Mouse (Mus musculus) liver, adult 2 months (tissue): ENCODE results near the gene Acp1. TPM values are rescaled to one million over a fixed set of nuclear protein-coding genes. Genes with fewer than 3 reads are reported as not detected.

Source experiments
- DNase-seq: peaks from one replicate; pipeline ENCODE4 v3.0.0-alpha.2; 2011; ENCODE audit warnings: low read depth, low spot score; ENCODE audit errors: extremely low read depth
- H3K27ac ChIP-seq: fragments of 200-500 bp; replicated peaks from 2 replicates; pipeline ENCODE4 v1.5.1; 2012; ENCODE audit warnings: low read depth, mild to moderate bottlenecking, control low read depth, inconsistent platforms, low read length; ENCODE audit not compliant: insufficient read depth
- H3K27me3 ChIP-seq: fragments of 200-500 bp; 2 replicates; pipeline ENCODE4 v1.6.1; 2012; ENCODE audit warnings: mild to moderate bottlenecking, moderate library complexity, low read length, inconsistent platforms; ENCODE audit not compliant: control insufficient read depth, insufficient read depth
- H3K36me3 ChIP-seq: fragments of 200-500 bp; 2 replicates; pipeline ENCODE4 v1.6.1; 2012; ENCODE audit warnings: low read length, inconsistent platforms; ENCODE audit not compliant: control insufficient read depth, insufficient read depth
- H3K4me1 ChIP-seq: fragments of 200-500 bp; 2 replicates; pipeline ENCODE4 v1.6.1; 2011; ENCODE audit warnings: low read length; ENCODE audit not compliant: control insufficient read depth, insufficient read depth
- H3K4me3 ChIP-seq: fragments of 200-500 bp; 2 replicates; pipeline ENCODE4 v1.5.1; 2011; ENCODE audit warnings: low read depth, mild to moderate bottlenecking, control low read depth, low read length, moderate library complexity; ENCODE audit not compliant: insufficient read depth
- H3K79me2 ChIP-seq: fragments of 200-500 bp; 2 replicates; pipeline ENCODE4 v1.6.1; 2012; ENCODE audit warnings: inconsistent platforms, mild to moderate bottlenecking, low read length, moderate library complexity; ENCODE audit not compliant: control insufficient read depth, insufficient read depth
- H3K9ac ChIP-seq: fragments of 200-500 bp; 2 replicates; pipeline ENCODE4 v1.6.1; 2012; ENCODE audit warnings: low read depth, mild to moderate bottlenecking, control low read depth, inconsistent platforms, low read length
- CTCF ChIP-seq: fragments of 200-500 bp; IDR thresholded peaks from 2 replicates; pipeline ENCODE4 v1.5.1; 2011; ENCODE audit warnings: low read depth, low read length, control low read depth
- POLR2A ChIP-seq: fragments of 200-500 bp; IDR thresholded peaks from 2 replicates; pipeline ENCODE4 v1.6.1; 2011; ENCODE audit warnings: low read length, control low read depth; ENCODE audit not compliant: insufficient read depth; ENCODE audit errors: extremely low read depth
- WGBS: fragments of 180-500 bp; shearing (Covaris S2); methylation state at CpG from one replicate; pipeline ENCODE4 v1.1.7; 2018; 5-methylcytosine and 5-hydroxymethylcytosine counted together
- polyA plus RNA-seq: library from polyadenylated mRNA; depleted of rRNA; stranded (reverse); fragments of >200 nt; gene quantifications from 2 replicates; pipeline ENCODE4 v1.2.3, GENCODE M21; 2012; rRNA removed
- total RNA-seq: library from RNA; depleted of rRNA; stranded (reverse); fragments of >200 nt; gene quantifications from 2 replicates; pipeline ENCODE4 v1.2.3, GENCODE M21; 2014; rRNA removed

The Acp1 gene
- total RNA-seq (64.8 and 75.0 TPM in 2 replicates), polyA plus RNA-seq (8.2 and 9.3 TPM in 2 replicates)

- DNase-seq, result peak; percentile 75
Observed at GRCm38 (mm10) chr12:30911261-30912047, at the start of gene Acp1, which contains the start of gene Sh3yl1. TSS of gene Acp1 (minus strand) at chr12:30911589. TSS of gene Sh3yl1 (plus strand) at chr12:30911668.

GRCm38 (mm10) chr12:30944197-30944596 lies 32.8 kb upstream of the Acp1 start:
- Histone ChIP-seq H3K36me3 (peaks cover 3% of the 10 kb centered on the region; the same call in 1 of the 2 replicates), H3K4me1 (peaks cover 9% of the 10 kb centered on the region), H3K4me3 (no peak overlapping the region), H3K27me3 (no peaks in the 10 kb centered on the region), H3K9ac (no peak overlapping the region), H3K79me2 (no peaks in the 10 kb centered on the region), H3K27ac (peak overlapping the region; percentile 85)
- TF ChIP-seq POLR2A (no peak), CTCF (no peak)
- WGBS, result 51% methylated on average over 3 of the region's 3 CpGs
- no peak for DNase-seq

More at GRCm38 (mm10) chr12:30911261-30912047, at the start of gene Acp1, which contains the start of gene Sh3yl1:
- Histone ChIP-seq H3K79me2 (peaks cover 9% of the 10 kb centered on the region; the same call in 1 of the 2 replicates), H3K9ac (peak within 1 kb of the TSS; percentile 82), H3K27ac (peak within 1 kb of the TSS; percentile 71), H3K36me3 (peaks cover under 1% of the 10 kb centered on the region; the same call in 1 of the 2 replicates), H3K4me3 (peak within 1 kb of the TSS; percentile 82), H3K4me1 (peaks cover 3% of the 10 kb centered on the region; the same call in 1 of the 2 replicates), H3K27me3 (no peaks in the 10 kb centered on the region)
- TF ChIP-seq POLR2A (peak; percentile 63), CTCF (no peak)
- WGBS, result under 1% methylated on average over 52 of the region's 52 CpGs

GRCm38 (mm10) chr12:30943057-30943986 lies 31.9 kb upstream of the Acp1 start:
- peak overlapping the region; percentile 55 for H3K27ac ChIP-seq
- no peak overlapping the region for H3K4me3 ChIP-seq
- H3K4me1 ChIP-seq, result peaks cover 9% of the 10 kb centered on the region
- peak; percentile 57 for TF ChIP-seq CTCF
- no peak for TF ChIP-seq POLR2A
- no peaks in the 10 kb centered on the region for H3K27me3 ChIP-seq
- no peaks in the 10 kb centered on the region for H3K79me2 ChIP-seq
- peaks cover 3% of the 10 kb centered on the region; the same call in 1 of the 2 replicates for H3K36me3 ChIP-seq
- DNase-seq, result peak; percentile 99
- 50% methylated on average over 14 of the region's 14 CpGs for WGBS
- H3K9ac ChIP-seq, result no peak overlapping the region

GRCm38 (mm10) chr12:30936899-30937298 lies 25.5 kb upstream of the Acp1 start:
- H3K27me3 ChIP-seq, result no peaks in the 10 kb centered on the region
- WGBS, result 31% methylated on average over 2 of the region's 2 CpGs
- H3K4me3 ChIP-seq, result no peak overlapping the region
- peak overlapping the region; percentile 72 for H3K27ac ChIP-seq
- H3K4me1 ChIP-seq, result peaks cover 2% of the 10 kb centered on the region; the same call in 1 of the 2 replicates
- peaks cover 3% of the 10 kb centered on the region; the same call in 1 of the 2 replicates for H3K36me3 ChIP-seq
- no peak overlapping the region for H3K9ac ChIP-seq
- no peaks in the 10 kb centered on the region for H3K79me2 ChIP-seq
- TF ChIP-seq CTCF (no peak), POLR2A (no peak)
- peak; percentile 100 for DNase-seq

- no peak for DNase-seq
- TF ChIP-seq POLR2A, result no peak
- TF ChIP-seq CTCF, result no peak
- 85% methylated on average over 2 of the region's 2 CpGs for WGBS
Observed at GRCm38 (mm10) chr12:30933299-30933698, 21.9 kb upstream of the Acp1 start.

More at GRCm38 (mm10) chr12:30933299-30933698, 21.9 kb upstream of the Acp1 start:
- peaks cover 2% of the 10 kb centered on the region; the same call in 1 of the 2 replicates for H3K4me1 ChIP-seq
- no peak overlapping the region for H3K9ac ChIP-seq
- H3K27ac ChIP-seq, result no peak overlapping the region
- H3K27me3 ChIP-seq, result no peaks in the 10 kb centered on the region
- H3K4me3 ChIP-seq, result no peak overlapping the region
- H3K79me2 ChIP-seq, result no peaks in the 10 kb centered on the region
- H3K36me3 ChIP-seq, result no peaks in the 10 kb centered on the region
